Mouse (Mus musculus): ENCODE data around the gene Pakap. TPM values are rescaled to one million over a fixed set of nuclear protein-coding genes. Genes with fewer than 3 reads are reported as not detected.

Pakap gene
- polyA plus RNA-seq, 1 experiment from 2014 or later, result 25.7 TPM

DNA sequence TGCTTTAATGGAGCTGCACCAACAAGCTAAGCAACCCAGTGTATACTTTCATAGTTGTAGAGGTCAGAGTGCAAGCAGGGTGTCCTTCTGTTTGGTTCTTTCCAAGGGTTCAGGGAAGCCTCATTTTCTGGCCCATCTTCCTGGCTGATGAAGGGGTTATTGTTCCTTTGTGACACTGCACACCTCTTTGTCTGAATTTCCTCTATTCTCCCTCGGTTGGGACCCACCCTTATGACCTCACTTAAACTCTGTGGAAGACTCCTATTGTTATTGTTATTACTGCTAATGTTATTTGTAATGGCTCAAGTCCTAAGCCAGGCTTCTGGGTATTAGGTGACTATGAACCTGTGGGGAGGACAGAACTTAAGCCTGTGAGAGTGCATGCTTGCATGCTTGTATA is 273.9 kb downstream of the Pakap start:
- 36% methylated on average over 1 of the region's 1 CpGs for WGBS
- no peak overlapping the region for H3K9ac ChIP-seq (ENCODE audit: low read length)
- no peaks in the 10 kb centered on the region for H3K27me3 ChIP-seq (ENCODE audit: control insufficient read depth, insufficient read depth, low read length)
- no peaks in the 10 kb centered on the region for H3K36me3 ChIP-seq (ENCODE audit: control insufficient read depth, insufficient read depth, low read length)
- no peak overlapping the region for H3K4me2 ChIP-seq (ENCODE audit: low read depth, low read length)
- H3K4me1 ChIP-seq (ENCODE audit: control insufficient read depth, insufficient read depth, low read length), result peaks cover 12% of the 10 kb centered on the region; the same call in 1 of the 2 replicates
- H3K27ac ChIP-seq (ENCODE audit: low read length), result no peak overlapping the region
- H3K9me3 ChIP-seq (replicated peaks; ENCODE audit: control insufficient read depth, low read length), result no peaks in the 10 kb centered on the region
- no peak overlapping the region for H3K4me3 ChIP-seq (replicated peaks; ENCODE audit: low read length)
- no peak for ATAC-seq (ENCODE audit: insufficient read depth, low FRiP score)

GRCm38 (mm10) chr4:57842472-57843305 is 274.7 kb downstream of the Pakap start:
- H3K4me1 ChIP-seq (ENCODE audit: control insufficient read depth, insufficient read depth, low read length), result peaks cover 19% of the 10 kb centered on the region; the same call in 1 of the 2 replicates
- 71% methylated on average over 11 of the region's 11 CpGs for WGBS
- H3K36me3 ChIP-seq (ENCODE audit: control insufficient read depth, insufficient read depth, low read length), result no peaks in the 10 kb centered on the region
- no peak overlapping the region for H3K4me3 ChIP-seq (replicated peaks; ENCODE audit: low read length)
- no peaks in the 10 kb centered on the region for H3K27me3 ChIP-seq (ENCODE audit: control insufficient read depth, insufficient read depth, low read length)
- no peaks in the 10 kb centered on the region for H3K9me3 ChIP-seq (replicated peaks; ENCODE audit: control insufficient read depth, low read length)
- H3K4me2 ChIP-seq (ENCODE audit: low read depth, low read length), result no peak overlapping the region
- H3K9ac ChIP-seq (ENCODE audit: low read length), result no peak overlapping the region
- ATAC-seq (ENCODE audit: insufficient read depth, low FRiP score), result no peak
- no peak overlapping the region for H3K27ac ChIP-seq (ENCODE audit: low read length)

GRCm38 (mm10) chr4:57845031-57845431 is 277.1 kb downstream of the Pakap start:
- H3K4me1 ChIP-seq (ENCODE audit: control insufficient read depth, insufficient read depth, low read length), result peaks cover 21% of the 10 kb centered on the region; the same call in 1 of the 2 replicates
- H3K36me3 ChIP-seq (ENCODE audit: control insufficient read depth, insufficient read depth, low read length), result no peaks in the 10 kb centered on the region
- H3K9ac ChIP-seq (ENCODE audit: low read length), result peak overlapping the region; percentile 65
- WGBS, result 7% methylated on average over 10 of the region's 10 CpGs
- H3K27me3 ChIP-seq (ENCODE audit: control insufficient read depth, insufficient read depth, low read length), result no peaks in the 10 kb centered on the region
- peak; percentile 90 for ATAC-seq (ENCODE audit: insufficient read depth, low FRiP score)
- H3K4me3 ChIP-seq (replicated peaks; ENCODE audit: low read length), result peak overlapping the region; percentile 45
- H3K4me2 ChIP-seq (ENCODE audit: low read depth, low read length), result peak overlapping the region; percentile 51
- H3K9me3 ChIP-seq (replicated peaks; ENCODE audit: control insufficient read depth, low read length), result no peaks in the 10 kb centered on the region
- peak overlapping the region; percentile 92 for H3K27ac ChIP-seq (ENCODE audit: low read length)

GRCm38 (mm10) chr4:57845541-57846210 is 277.7 kb downstream of the Pakap start:
- 31% methylated on average over 12 of the region's 12 CpGs for WGBS
- H3K27me3 ChIP-seq (ENCODE audit: control insufficient read depth, insufficient read depth, low read length), result no peaks in the 10 kb centered on the region
- peaks cover 21% of the 10 kb centered on the region; the same call in 1 of the 2 replicates for H3K4me1 ChIP-seq (ENCODE audit: control insufficient read depth, insufficient read depth, low read length)
- peak overlapping the region; percentile 65 for H3K9ac ChIP-seq (ENCODE audit: low read length)
- H3K9me3 ChIP-seq (replicated peaks; ENCODE audit: control insufficient read depth, low read length), result no peaks in the 10 kb centered on the region
- peak overlapping the region; percentile 92 for H3K27ac ChIP-seq (ENCODE audit: low read length)
- peak overlapping the region; percentile 51 for H3K4me2 ChIP-seq (ENCODE audit: low read depth, low read length)
- H3K36me3 ChIP-seq (ENCODE audit: control insufficient read depth, insufficient read depth, low read length), result no peaks in the 10 kb centered on the region
- no peak for ATAC-seq (ENCODE audit: insufficient read depth, low FRiP score)
- peak overlapping the region; percentile 45 for H3K4me3 ChIP-seq (replicated peaks; ENCODE audit: low read length)

- peak; percentile 29; the same call in 1 of the 2 replicates for ATAC-seq (ENCODE audit: insufficient read depth, low FRiP score)
- Histone ChIP-seq H3K36me3 (ENCODE audit: control insufficient read depth, insufficient read depth, low read length) (no peaks in the 10 kb centered on the region), H3K4me3 (replicated peaks; ENCODE audit: low read length) (peak overlapping the region; percentile 45), H3K9me3 (replicated peaks; ENCODE audit: control insufficient read depth, low read length) (no peaks in the 10 kb centered on the region), H3K27ac (ENCODE audit: low read length) (peak overlapping the region; percentile 92), H3K9ac (ENCODE audit: low read length) (peak overlapping the region; percentile 65), H3K27me3 (ENCODE audit: control insufficient read depth, insufficient read depth, low read length) (no peaks in the 10 kb centered on the region), H3K4me1 (ENCODE audit: control insufficient read depth, insufficient read depth, low read length) (peaks cover 24% of the 10 kb centered on the region), H3K4me2 (ENCODE audit: low read depth, low read length) (peak overlapping the region; percentile 51)
- WGBS, result 22% methylated on average over 12 of the region's 12 CpGs
Observed at GRCm38 (mm10) chr4:57846381-57846990, 278.5 kb downstream of the Pakap start.

DNA sequence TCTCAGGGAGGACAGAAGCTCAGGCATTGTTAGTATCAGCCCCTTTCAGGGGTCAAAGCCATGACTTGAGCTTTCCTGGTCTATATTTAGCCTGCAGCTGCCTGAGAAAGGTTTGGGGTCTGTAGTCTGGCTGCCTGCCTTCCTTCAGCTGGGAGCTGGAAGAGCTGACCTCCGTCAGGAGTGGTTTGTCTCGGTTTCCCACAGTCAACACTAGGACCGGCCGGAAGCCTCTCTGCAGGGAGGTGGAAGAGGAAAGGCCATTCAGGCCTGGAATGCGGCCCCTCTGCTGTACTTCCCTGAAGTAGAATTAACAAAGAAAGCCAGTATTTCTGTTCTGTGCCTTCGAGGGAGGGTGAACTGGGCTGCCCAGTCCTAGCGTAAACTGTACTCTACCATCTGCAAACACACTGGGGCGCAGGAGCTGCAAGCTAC is 279.0 kb downstream of the Pakap start:
- peak; percentile 72 for ATAC-seq (ENCODE audit: insufficient read depth, low FRiP score)
- Histone ChIP-seq H3K9me3 (replicated peaks; ENCODE audit: control insufficient read depth, low read length) (no peaks in the 10 kb centered on the region), H3K4me1 (ENCODE audit: control insufficient read depth, insufficient read depth, low read length) (peaks cover 29% of the 10 kb centered on the region), H3K36me3 (ENCODE audit: control insufficient read depth, insufficient read depth, low read length) (no peaks in the 10 kb centered on the region), H3K27ac (ENCODE audit: low read length) (peak overlapping the region; percentile 92), H3K4me3 (replicated peaks; ENCODE audit: low read length) (peak overlapping the region; percentile 45), H3K9ac (ENCODE audit: low read length) (peak overlapping the region; percentile 65), H3K4me2 (ENCODE audit: low read depth, low read length) (peak overlapping the region; percentile 51), H3K27me3 (ENCODE audit: control insufficient read depth, insufficient read depth, low read length) (no peaks in the 10 kb centered on the region)
- WGBS, result 12% methylated on average over 8 of the region's 8 CpGs

DNA sequence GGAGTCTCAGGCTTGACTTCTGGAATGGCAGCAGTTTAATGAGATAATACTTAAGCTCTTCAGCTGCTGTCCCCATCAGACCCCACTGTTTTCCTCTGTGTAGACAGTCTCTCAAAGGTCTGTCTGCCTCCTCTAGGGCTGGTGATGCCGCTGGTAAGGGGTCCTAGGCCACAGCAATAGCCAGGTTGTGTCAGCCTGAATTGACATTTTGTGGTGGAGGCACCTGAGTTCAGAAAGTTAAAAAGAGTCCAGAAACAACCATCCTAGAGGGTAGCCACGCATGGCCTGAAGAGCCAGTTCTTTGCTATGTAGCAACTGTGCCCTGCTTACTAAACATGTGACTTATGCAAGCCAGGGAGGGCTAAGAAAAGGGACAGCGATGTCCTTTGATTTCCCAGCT is 279.7 kb downstream of the Pakap start:
- Histone ChIP-seq H3K27me3 (ENCODE audit: control insufficient read depth, insufficient read depth, low read length) (no peaks in the 10 kb centered on the region), H3K4me2 (ENCODE audit: low read depth, low read length) (peak overlapping the region; percentile 51), H3K4me3 (replicated peaks; ENCODE audit: low read length) (peak overlapping the region; percentile 45; the same call in 1 of the 2 replicates), H3K9ac (ENCODE audit: low read length) (peak overlapping the region; percentile 65; the same call in 1 of the 2 replicates), H3K27ac (ENCODE audit: low read length) (peak overlapping the region; percentile 92), H3K4me1 (ENCODE audit: control insufficient read depth, insufficient read depth, low read length) (peaks cover 29% of the 10 kb centered on the region), H3K36me3 (ENCODE audit: control insufficient read depth, insufficient read depth, low read length) (no peaks in the 10 kb centered on the region), H3K9me3 (replicated peaks; ENCODE audit: control insufficient read depth, low read length) (no peaks in the 10 kb centered on the region)
- no peak for ATAC-seq (ENCODE audit: insufficient read depth, low FRiP score)
- 86% methylated on average over 3 of the region's 3 CpGs for WGBS

DNA sequence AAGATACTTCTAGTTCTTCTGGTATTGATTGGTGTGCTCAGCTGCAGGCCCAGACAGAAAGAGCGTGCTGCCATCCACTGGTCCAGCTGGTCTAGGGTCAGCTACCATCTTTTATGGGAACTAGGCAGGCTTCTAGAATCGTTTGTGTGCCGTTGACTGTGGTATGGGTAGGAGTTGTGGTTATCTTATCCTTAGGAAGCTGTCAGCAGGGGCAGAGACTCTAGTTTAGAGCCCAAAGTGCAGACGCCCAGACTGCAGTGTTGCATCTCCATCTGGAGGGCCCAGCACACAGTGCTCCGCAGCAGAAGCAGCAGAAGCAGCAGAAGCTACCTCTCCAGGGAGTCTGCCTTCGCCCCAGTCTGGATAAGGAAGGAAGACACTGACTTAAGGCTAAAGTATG is 281.5 kb downstream of the Pakap start:
- no peaks in the 10 kb centered on the region for H3K9me3 ChIP-seq (replicated peaks; ENCODE audit: control insufficient read depth, low read length)
- no peak overlapping the region for H3K4me2 ChIP-seq (ENCODE audit: low read depth, low read length)
- ATAC-seq (ENCODE audit: insufficient read depth, low FRiP score), result no peak
- no peak overlapping the region for H3K27ac ChIP-seq (ENCODE audit: low read length)
- peaks cover 29% of the 10 kb centered on the region for H3K4me1 ChIP-seq (ENCODE audit: control insufficient read depth, insufficient read depth, low read length)
- no peak overlapping the region for H3K4me3 ChIP-seq (replicated peaks; ENCODE audit: low read length)
- H3K9ac ChIP-seq (ENCODE audit: low read length), result no peak overlapping the region
- no peaks in the 10 kb centered on the region for H3K27me3 ChIP-seq (ENCODE audit: control insufficient read depth, insufficient read depth, low read length)
- H3K36me3 ChIP-seq (ENCODE audit: control insufficient read depth, insufficient read depth, low read length), result no peaks in the 10 kb centered on the region
- WGBS, result 75% methylated on average over 6 of the region's 6 CpGs

DNA sequence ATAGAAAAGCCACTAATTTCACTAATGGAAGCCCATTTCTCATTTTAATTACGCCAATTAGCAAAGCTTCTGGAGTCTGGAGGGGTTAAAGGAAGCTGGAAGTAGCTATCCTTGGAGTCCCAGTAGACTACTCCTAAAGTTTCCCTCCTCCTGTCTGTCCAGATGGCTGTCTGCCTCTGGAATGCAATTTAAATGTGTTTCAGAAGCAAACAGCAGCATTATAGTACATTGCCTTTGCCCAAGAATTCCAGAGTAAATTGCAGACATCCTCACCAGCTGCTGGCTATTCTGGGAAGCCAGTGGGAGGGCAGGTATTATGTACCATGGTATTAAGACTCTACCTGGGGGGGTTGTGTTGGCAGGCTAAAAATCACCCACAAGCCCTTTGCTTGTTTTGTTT is 283.8 kb downstream of the Pakap start:
- no peak overlapping the region for H3K27ac ChIP-seq (ENCODE audit: low read length)
- no peak overlapping the region for H3K9ac ChIP-seq (ENCODE audit: low read length)
- peaks cover 20% of the 10 kb centered on the region for H3K36me3 ChIP-seq (ENCODE audit: control insufficient read depth, insufficient read depth, low read length)
- H3K4me1 ChIP-seq (ENCODE audit: control insufficient read depth, insufficient read depth, low read length), result peaks cover 22% of the 10 kb centered on the region
- H3K9me3 ChIP-seq (replicated peaks; ENCODE audit: control insufficient read depth, low read length), result no peaks in the 10 kb centered on the region
- ATAC-seq (ENCODE audit: insufficient read depth, low FRiP score), result no peak
- no peak overlapping the region for H3K4me2 ChIP-seq (ENCODE audit: low read depth, low read length)
- 79% methylated on average over 1 of the region's 1 CpGs for WGBS
- H3K27me3 ChIP-seq (ENCODE audit: control insufficient read depth, insufficient read depth, low read length), result no peaks in the 10 kb centered on the region
- no peak overlapping the region for H3K4me3 ChIP-seq (replicated peaks; ENCODE audit: low read length)

Data from stomach, embryonic 16.5 days (tissue).